Mouse (Mus musculus) spleen, postnatal 4 days (tissue): Measurements from ENCODE around the gene Ffar2.

Source experiments
- DNase-seq, 2 experiments: peaks; one replicate each; pipeline ENCODE4 v3.0.0; 2022; ENCODE audit warnings: low spot score in 2 of 2

Ffar2 gene

GRCm38 (mm10) chr7:30769236-30769635 lies 54.3 kb downstream of the Ffar2 start:
- DNase-seq, result no peak
